Mouse (Mus musculus) embryonic facial prominence, embryonic 12.5 days (tissue): ENCODE results near the gene Abhd14b. TPM values are rescaled to one million over a fixed set of nuclear protein-coding genes. Genes with fewer than 3 reads are reported as not detected.

ENCODE experiments used
- ATAC-seq: fragments of 200-750 bp; cut with Nextera tagmentation; 2 replicates; pipeline ENCODE4 v1.8.0; 2017; ENCODE audit not compliant: insufficient number of reproducible peaks, insufficient read depth, low FRiP score, low TSS enrichment
- H3K27ac ChIP-seq: fragments of 300-500 bp; sonication (generic); 2 replicates; pipeline ENCODE4 v1.5.1; 2016; ENCODE audit warnings: mild to moderate bottlenecking
- H3K27me3 ChIP-seq: fragments of 300-500 bp; sonication (generic); 2 replicates; pipeline ENCODE4 v1.6.1; 2016; ENCODE audit warnings: mild to moderate bottlenecking, moderate library complexity
- H3K36me3 ChIP-seq: fragments of 300-500 bp; sonication (generic); 2 replicates; pipeline ENCODE4 v1.6.1; 2016; ENCODE audit warnings: mild to moderate bottlenecking
- H3K4me1 ChIP-seq: fragments of 300-500 bp; sonication (generic); 2 replicates; pipeline ENCODE4 v1.6.1; 2016
- H3K4me2 ChIP-seq: fragments of 300-500 bp; sonication (generic); replicated peaks from 2 replicates; pipeline ENCODE4 v1.6.1; 2016; ENCODE audit warnings: mild to moderate bottlenecking, moderate library complexity
- H3K4me3 ChIP-seq: fragments of 300-500 bp; sonication (generic); 2 replicates; pipeline ENCODE4 v1.5.1; 2016; ENCODE audit warnings: mild to moderate bottlenecking
- H3K9ac ChIP-seq: fragments of 300-500 bp; sonication (generic); 2 replicates; pipeline ENCODE4 v1.6.1; 2016; ENCODE audit warnings: mild to moderate bottlenecking, moderate library complexity
- H3K9me3 ChIP-seq: fragments of 300-500 bp; sonication (generic); 2 replicates; pipeline ENCODE4 v1.6.1; 2016; ENCODE audit warnings: mild to moderate bottlenecking, moderate library complexity
- WGBS: fragments of 180-500 bp; shearing (Covaris S2); methylation state at CpG from one replicate; pipeline ENCODE4 v1.1.7; 2016; 5-methylcytosine and 5-hydroxymethylcytosine counted together
- polyA plus RNA-seq: library from polyadenylated mRNA; unstranded; fragments of >200 nt; fragmentation: Nextera tagmentation; extraction: Ambion mirVana; gene quantifications from 2 replicates; pipeline ENCODE4 v1.2.1, GENCODE M21; 2016

Abhd14b gene
- polyA plus RNA-seq, 1 experiment from 2014 or later = 12.5 TPM

GRCm38 (mm10) chr9:106471892-106472291 is 24.6 kb downstream of the Abhd14b start:
- Histone ChIP-seq H3K4me1 (peaks cover 36% of the 10 kb centered on the region), H3K36me3 (no peaks in the 10 kb centered on the region), H3K9me3 (no peaks in the 10 kb centered on the region), H3K27ac (0 out of 2 replicates have a peak overlapping the region, but pooled peaks have one; percentile 24), H3K4me3 (no peak overlapping the region), H3K27me3 (no peaks in the 10 kb centered on the region), H3K4me2 (peak overlapping the region; percentile 29), H3K9ac (no peak overlapping the region)
- no peak for ATAC-seq
- 14% methylated on average over 5 of the region's 5 CpGs for WGBS

DNA sequence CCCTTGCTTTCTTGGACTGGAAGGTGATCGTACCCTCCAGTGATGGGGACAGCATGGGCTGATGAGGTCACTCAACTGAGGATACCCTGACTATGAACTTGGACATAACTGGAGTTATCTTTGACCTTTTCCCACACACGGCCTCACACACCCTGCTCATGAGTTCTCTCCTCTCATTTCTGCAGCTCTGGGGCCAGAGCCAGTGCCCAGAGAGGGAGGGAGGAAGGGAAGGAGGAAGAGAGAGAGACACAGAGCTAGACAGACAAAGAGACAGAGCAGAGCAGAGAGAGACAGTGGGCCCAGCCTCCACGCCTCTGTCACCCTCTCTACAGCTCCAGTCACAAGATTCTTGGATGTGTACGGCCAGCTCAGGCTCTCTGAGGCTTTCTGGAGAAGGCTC is 25.1 kb downstream of the Abhd14b start:
- no peak for ATAC-seq
- Histone ChIP-seq H3K4me2 (no peak overlapping the region), H3K27ac (peak overlapping the region; percentile 24; the same call in 1 of the 2 replicates), H3K4me3 (no peak overlapping the region), H3K4me1 (peaks cover 36% of the 10 kb centered on the region), H3K9me3 (no peaks in the 10 kb centered on the region), H3K27me3 (no peaks in the 10 kb centered on the region), H3K36me3 (no peaks in the 10 kb centered on the region), H3K9ac (no peak overlapping the region)
- WGBS = 70% methylated on average over 4 of the region's 4 CpGs

DNA sequence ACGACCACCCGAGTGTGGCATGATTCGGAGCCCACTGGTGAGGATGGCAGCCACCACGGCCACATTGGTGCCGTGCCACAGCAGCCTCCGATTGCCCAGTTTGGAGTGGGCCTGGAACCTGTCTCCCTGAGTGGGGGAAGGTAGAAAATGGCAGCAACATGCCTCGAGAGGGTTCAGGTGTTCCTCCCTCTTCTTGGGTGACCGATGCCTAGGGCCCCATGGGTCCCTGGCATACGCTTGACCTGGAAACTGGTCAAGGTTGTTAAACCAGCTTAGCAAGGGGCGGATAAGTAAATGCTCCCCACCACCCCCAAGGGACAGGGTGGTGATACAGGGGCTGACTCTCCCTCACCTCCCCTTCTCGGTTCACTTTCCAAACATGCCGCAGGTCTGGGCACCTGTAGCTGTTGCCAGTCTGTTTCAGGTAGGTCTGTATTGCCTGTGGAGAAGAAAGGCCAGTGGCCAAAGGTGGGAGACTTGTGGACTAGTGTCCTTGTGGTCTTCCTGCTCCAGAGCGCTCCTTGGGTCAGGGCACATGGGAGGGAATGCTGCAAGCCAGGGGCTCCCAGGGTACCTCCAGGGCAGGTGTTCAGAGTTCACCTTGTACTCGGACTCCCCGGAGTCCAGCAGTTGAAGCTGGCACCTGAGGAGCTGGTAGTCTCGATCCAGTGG is 26.0 kb downstream of the Abhd14b start:
- Histone ChIP-seq H3K4me3 (no peak overlapping the region), H3K36me3 (no peaks in the 10 kb centered on the region), H3K9me3 (no peaks in the 10 kb centered on the region), H3K4me2 (no peak overlapping the region), H3K9ac (no peak overlapping the region), H3K27ac (no peak overlapping the region), H3K4me1 (peaks cover 42% of the 10 kb centered on the region), H3K27me3 (no peaks in the 10 kb centered on the region)
- no peak for ATAC-seq
- WGBS = 87% methylated on average over 16 of the region's 16 CpGs

GRCm38 (mm10) chr9:106473753-106474105 is 26.5 kb downstream of the Abhd14b start:
- Histone ChIP-seq H3K36me3 (no peaks in the 10 kb centered on the region), H3K4me2 (no peak overlapping the region), H3K4me3 (no peak overlapping the region), H3K27ac (no peak overlapping the region), H3K4me1 (peaks cover 42% of the 10 kb centered on the region), H3K27me3 (no peaks in the 10 kb centered on the region), H3K9me3 (no peaks in the 10 kb centered on the region), H3K9ac (0 out of 2 replicates have a peak overlapping the region, but pooled peaks have one; percentile 17)
- ATAC-seq = no peak
- WGBS = 80% methylated on average over 5 of the region's 5 CpGs

GRCm38 (mm10) chr9:106474456-106474855 is 27.2 kb downstream of the Abhd14b start:
- Histone ChIP-seq H3K27ac (no peak overlapping the region), H3K9me3 (no peaks in the 10 kb centered on the region), H3K4me2 (peak overlapping the region; percentile 21), H3K9ac (0 out of 2 replicates have a peak overlapping the region, but pooled peaks have one; percentile 17), H3K4me3 (no peak overlapping the region), H3K27me3 (no peaks in the 10 kb centered on the region), H3K4me1 (peaks cover 42% of the 10 kb centered on the region), H3K36me3 (no peaks in the 10 kb centered on the region)
- ATAC-seq = no peak
- WGBS = 8% methylated on average over 6 of the region's 6 CpGs

DNA sequence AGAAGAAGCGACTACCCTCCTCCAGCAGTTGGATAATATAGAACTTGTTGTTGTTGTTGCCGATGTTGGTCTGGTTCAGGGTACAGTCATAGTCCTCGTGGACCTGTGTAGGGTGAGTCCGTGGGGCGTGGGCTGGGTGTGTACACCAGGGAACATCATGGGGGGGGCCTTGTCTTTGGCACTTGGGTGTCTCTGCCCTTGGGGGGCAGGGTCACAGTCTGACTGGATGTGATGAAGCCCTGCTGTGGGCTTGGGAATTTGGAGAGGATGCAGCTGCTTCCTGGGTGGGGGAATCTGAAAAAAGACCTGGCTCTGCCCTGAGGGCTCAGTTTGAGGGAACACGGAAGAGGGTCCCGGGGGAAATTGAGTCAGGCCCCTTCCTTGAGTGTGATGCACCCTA is 27.8 kb downstream of the Abhd14b start:
- H3K9ac ChIP-seq = no peak overlapping the region
- peak overlapping the region; percentile 21 for H3K4me2 ChIP-seq
- H3K4me1 ChIP-seq = peaks cover 42% of the 10 kb centered on the region
- no peak overlapping the region for H3K27ac ChIP-seq
- ATAC-seq = no peak
- 57% methylated on average over 7 of the region's 7 CpGs for WGBS
- no peaks in the 10 kb centered on the region for H3K36me3 ChIP-seq
- no peak overlapping the region for H3K4me3 ChIP-seq
- no peaks in the 10 kb centered on the region for H3K9me3 ChIP-seq
- H3K27me3 ChIP-seq = no peaks in the 10 kb centered on the region

DNA sequence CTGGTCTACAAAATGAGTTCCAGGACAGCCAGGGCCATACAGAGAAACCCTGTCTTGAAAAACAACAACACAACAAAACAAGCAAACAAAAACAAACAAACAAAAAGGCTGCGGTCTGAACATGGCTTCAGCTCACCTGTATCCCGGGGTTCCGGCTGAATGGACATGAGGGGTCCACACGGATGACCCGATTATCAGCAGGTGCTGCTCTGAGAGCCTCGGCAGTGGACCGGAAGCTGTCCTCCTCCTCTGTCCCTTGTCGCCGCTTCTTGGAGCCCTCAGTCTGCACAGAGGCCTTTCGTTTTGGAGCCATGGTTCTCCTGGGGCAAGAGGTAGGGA is 28.4 kb downstream of the Abhd14b start, which contains the start of gene Rrp9:
TSS of gene Rrp9 (plus strand) at position 301 of the 339 bp plus-strand sequence.
- peak within 1 kb of the TSS; percentile 27 for H3K4me2 ChIP-seq
- H3K27ac ChIP-seq = peak within 1 kb of the TSS; percentile 70
- no peak for ATAC-seq
- peak within 1 kb of the TSS; percentile 83; the same call in 1 of the 2 replicates for H3K4me3 ChIP-seq
- peak within 1 kb of the TSS; percentile 19 for H3K9ac ChIP-seq
- peaks cover 4% of the 10 kb centered on the region; the same call in 1 of the 2 replicates for H3K36me3 ChIP-seq
- no peaks in the 10 kb centered on the region for H3K9me3 ChIP-seq
- WGBS = 87% methylated on average over 10 of the region's 10 CpGs
- H3K4me1 ChIP-seq = peaks cover 42% of the 10 kb centered on the region
- H3K27me3 ChIP-seq = no peaks in the 10 kb centered on the region

DNA sequence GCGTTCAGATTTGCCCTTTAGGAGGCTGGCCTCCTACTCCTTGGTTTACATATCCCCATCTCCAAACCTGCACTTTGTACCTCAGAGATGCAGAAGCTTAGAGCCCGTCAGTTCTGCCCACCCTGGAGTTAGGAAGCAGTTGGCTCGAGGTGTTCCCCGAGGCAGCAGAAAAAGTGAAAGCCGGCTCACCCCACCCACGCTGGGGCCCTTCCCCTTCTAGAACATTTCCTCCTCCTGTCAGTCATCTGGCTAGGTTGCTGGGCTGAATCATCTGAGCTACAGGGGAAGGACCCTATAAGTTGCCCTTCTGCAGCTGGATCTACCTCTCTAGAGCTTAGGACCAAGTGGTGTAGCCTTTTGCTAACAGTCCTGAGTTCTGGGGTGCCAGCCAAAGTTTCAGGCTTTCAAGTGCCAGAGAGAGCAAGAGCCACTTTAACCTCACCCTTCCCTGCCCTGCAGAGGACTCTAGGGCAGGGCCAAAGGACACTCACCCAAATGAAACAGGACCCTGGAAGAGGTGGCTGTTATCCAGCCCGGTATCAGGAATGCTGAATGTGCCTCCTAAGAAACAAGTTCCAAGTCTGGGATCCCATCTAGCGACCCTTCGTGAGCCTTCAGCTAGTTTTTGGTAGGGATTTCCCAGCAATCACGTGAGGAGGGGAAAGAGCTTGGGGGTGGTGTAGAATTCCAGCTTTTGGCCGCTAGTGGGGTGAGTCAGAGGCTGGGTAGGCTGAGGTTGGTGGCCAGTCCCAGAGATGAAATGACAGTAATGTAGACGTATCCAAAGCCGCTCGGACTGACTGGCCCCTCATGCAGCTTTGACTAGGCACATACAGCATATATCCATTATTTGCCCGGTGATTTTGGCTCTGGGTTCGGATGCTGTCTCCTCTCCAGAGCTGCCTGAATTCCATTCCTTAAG is 29.0 kb downstream of the Abhd14b start:
- Histone ChIP-seq H3K9me3 (no peaks in the 10 kb centered on the region), H3K4me2 (peak overlapping the region; percentile 27), H3K27ac (peak overlapping the region; percentile 70), H3K27me3 (no peaks in the 10 kb centered on the region), H3K9ac (peak overlapping the region; percentile 19), H3K4me3 (peak overlapping the region; percentile 83; the same call in 1 of the 2 replicates), H3K36me3 (peaks cover 10% of the 10 kb centered on the region; the same call in 1 of the 2 replicates), H3K4me1 (peaks cover 42% of the 10 kb centered on the region)
- peak; percentile 16 for ATAC-seq
- WGBS = 27% methylated on average over 16 of the region's 16 CpGs

GRCm38 (mm10) chr9:106476924-106477484 is 29.7 kb downstream of the Abhd14b start, which contains the start of gene Parp3:
Gene Parp3, minus strand, starts transcription at chr9:106476949.
- under 1% methylated on average over 41 of the region's 41 CpGs for WGBS
- Histone ChIP-seq H3K4me3 (peak within 1 kb of the TSS; percentile 83), H3K4me1 (peaks cover 36% of the 10 kb centered on the region), H3K4me2 (peak within 1 kb of the TSS; percentile 94), H3K27me3 (no peaks in the 10 kb centered on the region), H3K9me3 (no peaks in the 10 kb centered on the region), H3K36me3 (peaks cover 15% of the 10 kb centered on the region), H3K9ac (peak within 1 kb of the TSS; percentile 71), H3K27ac (peak within 1 kb of the TSS; percentile 70)
- ATAC-seq = peak; percentile 96

GRCm38 (mm10) chr9:106477649-106478048 is 30.4 kb downstream of the Abhd14b start:
- Histone ChIP-seq H3K27ac (no peak overlapping the region), H3K36me3 (peaks cover 21% of the 10 kb centered on the region), H3K4me3 (peak overlapping the region; percentile 83), H3K9me3 (no peaks in the 10 kb centered on the region), H3K27me3 (no peaks in the 10 kb centered on the region), H3K4me2 (peak overlapping the region; percentile 94), H3K4me1 (peaks cover 30% of the 10 kb centered on the region), H3K9ac (peak overlapping the region; percentile 71)
- WGBS = 3% methylated on average over 16 of the region's 16 CpGs
- ATAC-seq = no peak

GRCm38 (mm10) chr9:106478101-106478500 is 30.8 kb downstream of the Abhd14b start:
- Histone ChIP-seq H3K36me3 (peaks cover 26% of the 10 kb centered on the region), H3K4me2 (peak overlapping the region; percentile 94), H3K27ac (no peak overlapping the region), H3K27me3 (no peaks in the 10 kb centered on the region), H3K4me1 (peaks cover 30% of the 10 kb centered on the region), H3K9me3 (no peaks in the 10 kb centered on the region), H3K9ac (peak overlapping the region; percentile 71), H3K4me3 (peak overlapping the region; percentile 83)
- WGBS = 80% methylated on average over 9 of the region's 9 CpGs
- no peak for ATAC-seq
